Mouse (Mus musculus): ENCODE measurements around the gene Dab1. TPM values are rescaled to one million over a fixed set of nuclear protein-coding genes. Genes with fewer than 3 reads are reported as not detected.

Gene Dab1
- polyA plus RNA-seq, 1 experiment from 2014 or later = 0.77 TPM

DNA sequence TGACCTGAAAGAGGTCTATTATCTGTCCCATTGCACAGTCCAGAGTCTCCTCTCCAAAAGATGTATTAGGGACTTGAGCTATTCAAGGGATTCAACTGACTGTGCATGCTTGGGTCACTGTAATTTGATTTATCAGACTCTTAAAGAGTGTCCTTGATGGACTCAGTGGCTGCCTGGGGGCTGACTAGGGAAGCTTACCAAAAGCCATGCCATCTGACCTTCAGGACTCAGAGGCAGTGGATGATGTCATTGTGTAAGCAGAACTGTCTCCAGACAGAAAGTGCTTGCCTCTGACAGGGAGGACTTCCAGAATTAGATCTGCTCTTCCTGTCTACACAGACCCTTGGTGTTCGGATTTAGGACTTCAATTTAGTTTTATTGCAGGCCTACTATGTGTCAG, 627.3 kb downstream of the Dab1 start:
- DNase-seq (ENCODE audit: low spot score) = no peak

DNA sequence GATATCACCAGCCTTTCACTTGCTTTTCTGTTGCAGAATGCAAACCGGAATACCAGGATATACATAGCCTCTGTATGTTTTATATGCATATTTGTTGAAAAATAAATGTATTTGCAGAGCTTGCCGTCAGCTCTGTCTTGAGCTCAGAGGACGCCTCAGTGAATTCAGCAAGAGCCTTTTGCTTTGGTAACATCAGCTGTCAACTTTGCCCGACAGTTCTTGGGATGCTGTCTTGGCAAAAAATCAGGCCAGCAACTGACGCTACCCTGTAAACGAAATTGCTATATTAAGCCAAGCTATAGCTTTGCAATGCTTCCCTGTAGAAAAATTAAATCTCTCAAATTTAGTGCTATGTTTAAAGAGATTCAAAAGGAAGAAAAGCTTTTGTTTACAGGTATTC, 630.3 kb downstream of the Dab1 start:
- DNase-seq (ENCODE audit: low spot score) = no peak

DNA sequence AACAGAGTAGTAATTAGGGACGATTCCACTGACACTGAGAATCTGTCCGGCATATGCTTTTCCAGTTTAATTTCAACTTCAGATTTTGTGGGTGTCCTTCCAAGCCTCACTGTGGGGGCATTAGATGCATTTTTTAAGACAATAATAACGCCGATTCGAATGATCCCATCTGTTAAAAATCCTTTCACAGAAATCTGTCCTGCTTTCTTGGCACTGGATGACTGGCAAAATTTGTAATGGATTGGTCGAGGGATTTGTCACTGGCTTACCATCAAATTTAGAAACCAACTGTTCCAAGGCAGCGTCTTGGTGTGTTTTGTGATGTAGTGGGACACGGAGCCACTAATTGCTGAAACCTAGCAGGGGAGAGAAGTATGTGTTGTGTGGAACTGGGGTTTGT, 638.6 kb downstream of the Dab1 start:
- DNase-seq (ENCODE audit: low spot score) = no peak

DNA sequence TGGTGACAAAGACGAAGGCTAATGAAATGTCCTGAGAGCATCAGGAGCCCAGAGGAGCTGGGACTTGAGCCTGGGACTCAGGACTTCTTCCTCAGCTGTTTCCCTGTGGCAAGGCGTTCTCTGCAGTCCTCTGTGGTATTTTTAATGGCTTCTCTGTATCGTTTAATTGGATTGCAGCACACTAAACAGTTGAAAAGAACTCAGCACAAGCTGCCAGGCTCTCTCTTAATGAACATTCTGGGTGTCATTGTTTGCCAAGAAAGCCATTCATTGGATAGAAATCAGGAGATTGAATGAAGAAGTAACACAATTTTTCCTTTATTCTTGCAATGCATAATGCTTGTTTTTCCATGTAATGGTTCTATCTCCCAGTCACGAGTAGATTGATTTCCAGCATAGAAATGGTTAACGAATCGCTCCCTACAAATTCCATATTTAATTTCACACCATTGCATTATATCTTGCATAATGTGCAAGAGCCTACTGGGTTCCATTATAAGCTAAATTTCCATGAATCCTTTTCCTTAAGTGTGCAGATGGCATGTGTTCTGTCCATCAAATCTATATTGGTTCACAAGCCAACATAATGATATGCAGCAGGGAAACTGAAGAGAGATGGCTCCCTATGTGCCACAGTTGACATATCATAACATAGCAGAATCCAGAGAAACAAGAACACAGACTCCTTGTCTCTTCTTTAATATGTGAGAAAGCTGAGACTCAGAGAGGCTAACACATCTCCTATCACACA, 650.4 kb downstream of the Dab1 start:
- DNase-seq (ENCODE audit: low spot score) = no peak

DNA sequence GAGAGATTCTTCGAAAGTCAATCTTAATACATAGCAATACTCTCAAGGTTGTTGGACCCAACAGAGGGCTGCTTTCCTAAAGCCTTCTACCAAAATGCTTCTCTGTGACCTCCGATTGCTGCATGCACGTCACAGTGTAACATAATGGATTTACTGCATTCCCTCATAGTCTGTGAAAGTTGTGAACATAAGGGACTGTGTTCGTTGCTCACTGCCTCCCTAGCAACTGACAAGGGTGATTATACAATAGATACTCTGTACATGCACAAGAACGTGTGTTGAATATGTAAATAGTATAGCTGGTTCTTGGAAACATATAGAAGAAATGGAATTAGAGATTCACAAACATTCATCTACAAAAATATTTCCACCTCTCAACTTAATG, 651.0 kb downstream of the Dab1 start:
- DNase-seq (ENCODE audit: low spot score) = no peak

DNA sequence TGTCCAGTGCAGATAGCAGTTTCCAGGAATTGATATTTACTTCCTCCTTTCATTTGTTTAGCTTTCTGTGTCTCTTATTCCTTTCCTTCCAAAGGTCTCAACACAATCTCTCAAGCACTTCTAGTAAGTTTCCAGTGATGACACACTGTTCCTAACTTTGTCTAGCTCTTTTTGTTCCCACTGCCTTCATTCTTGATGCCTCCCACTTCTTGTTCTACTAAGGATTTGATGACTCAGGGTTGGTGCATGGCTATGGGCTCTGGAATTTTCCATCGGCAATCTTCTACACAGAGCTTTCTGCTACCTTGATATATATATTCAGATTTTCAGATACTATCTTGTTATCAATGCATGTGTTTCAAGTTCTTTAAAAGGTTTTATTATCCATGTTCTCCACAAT, 656.1 kb downstream of the Dab1 start:
- DNase-seq (ENCODE audit: low spot score) = no peak

DNA sequence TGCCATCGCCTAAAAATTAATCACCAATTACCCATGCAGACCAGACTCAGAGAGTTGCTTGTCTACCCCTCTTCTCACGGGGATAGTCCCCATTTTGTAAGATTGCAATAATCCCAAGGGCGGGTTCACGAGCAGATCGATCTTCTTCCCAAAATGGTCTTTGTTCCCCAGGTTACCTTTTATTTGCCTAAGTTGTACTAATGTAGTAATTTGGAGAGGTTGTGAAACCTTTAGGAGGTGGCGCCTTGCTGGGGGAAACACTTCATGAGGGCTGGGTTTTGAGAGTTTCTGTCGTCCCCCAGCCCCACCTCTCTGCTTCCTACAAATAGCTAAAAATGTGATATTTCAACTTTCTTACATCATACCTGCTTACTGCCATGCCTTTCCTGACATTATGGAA, 657.8 kb downstream of the Dab1 start:
- no peak for DNase-seq (ENCODE audit: low spot score)

DNA sequence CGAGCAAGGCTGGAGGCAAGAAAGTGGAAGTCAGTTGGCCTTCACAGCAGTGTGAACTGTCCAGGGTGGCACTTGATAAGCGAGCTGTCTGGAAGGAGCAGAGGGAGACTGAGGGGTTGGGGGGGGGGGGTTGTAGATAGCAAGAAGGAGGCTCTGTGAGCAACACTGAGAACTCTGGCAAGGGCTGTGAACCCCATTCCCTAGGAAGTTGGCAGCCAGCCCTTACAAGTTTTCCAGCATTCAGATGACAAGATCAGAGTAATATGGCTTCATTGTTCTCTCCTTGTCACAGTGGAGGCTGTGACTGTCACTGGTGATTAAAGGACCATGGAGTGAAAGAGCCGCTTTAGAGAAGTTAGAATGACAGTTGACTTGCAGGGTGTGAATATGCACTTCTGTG, 662.4 kb downstream of the Dab1 start:
- no peak for DNase-seq (ENCODE audit: low spot score)

DNA sequence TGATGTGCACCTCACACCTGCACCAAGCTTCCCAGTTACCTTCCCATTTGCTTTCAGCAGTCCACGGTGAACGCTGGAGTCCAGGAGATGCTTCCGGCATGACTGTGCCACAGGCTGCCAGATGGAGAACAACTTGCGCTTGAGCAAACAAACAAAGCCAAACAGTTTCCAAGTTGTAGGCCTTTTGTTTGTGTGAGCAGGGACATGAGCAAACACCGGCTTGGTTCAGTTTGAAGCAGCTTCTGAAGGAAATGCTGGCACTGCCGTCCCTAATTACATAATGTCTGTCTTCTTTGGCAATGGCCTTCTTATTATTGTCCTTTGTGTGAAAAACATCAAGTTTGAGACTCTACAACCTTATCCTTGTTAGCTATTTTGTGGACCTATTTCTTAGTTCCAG, 664.7 kb downstream of the Dab1 start:
- no peak for DNase-seq (ENCODE audit: low spot score)

DNA sequence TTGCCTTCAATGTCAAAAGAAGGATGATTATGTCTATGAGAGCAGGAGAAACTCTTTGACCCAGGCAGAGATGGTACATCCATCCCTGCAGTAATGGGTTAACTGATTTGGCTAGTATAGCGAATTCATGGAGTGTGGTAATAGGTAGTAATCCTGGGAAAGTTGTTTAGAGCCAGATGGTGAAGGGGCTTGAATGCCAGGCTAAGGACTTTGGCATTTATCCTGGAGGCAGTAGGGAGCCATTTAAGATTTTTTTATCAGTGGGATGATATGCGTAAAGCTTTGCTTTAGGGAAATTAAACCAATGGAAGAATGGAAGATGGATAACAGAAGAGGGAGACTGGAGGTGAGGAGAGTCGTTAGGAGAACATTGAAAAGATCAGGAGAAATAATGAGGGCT, 669.2 kb downstream of the Dab1 start:
- no peak for DNase-seq (ENCODE audit: low spot score)

DNA sequence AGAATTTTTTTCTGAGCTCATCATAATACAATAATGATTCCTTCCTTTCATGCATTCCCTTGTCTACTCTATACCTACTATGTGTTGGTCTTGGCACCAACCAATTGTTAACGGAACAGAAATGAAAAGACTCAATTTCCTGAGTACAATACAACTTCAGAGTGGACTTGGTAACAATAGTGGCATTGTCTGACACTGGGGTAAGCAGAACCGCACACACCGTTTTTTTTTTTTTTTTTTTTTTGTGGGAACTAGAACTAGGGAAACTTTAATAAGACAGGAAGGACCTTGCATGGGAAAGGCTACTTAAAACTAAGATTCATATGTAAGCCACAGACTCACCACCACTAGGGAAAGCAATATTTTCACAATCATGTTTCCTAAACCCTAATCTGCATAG, 682.6 kb downstream of the Dab1 start:
- DNase-seq (ENCODE audit: low spot score) = no peak

DNA sequence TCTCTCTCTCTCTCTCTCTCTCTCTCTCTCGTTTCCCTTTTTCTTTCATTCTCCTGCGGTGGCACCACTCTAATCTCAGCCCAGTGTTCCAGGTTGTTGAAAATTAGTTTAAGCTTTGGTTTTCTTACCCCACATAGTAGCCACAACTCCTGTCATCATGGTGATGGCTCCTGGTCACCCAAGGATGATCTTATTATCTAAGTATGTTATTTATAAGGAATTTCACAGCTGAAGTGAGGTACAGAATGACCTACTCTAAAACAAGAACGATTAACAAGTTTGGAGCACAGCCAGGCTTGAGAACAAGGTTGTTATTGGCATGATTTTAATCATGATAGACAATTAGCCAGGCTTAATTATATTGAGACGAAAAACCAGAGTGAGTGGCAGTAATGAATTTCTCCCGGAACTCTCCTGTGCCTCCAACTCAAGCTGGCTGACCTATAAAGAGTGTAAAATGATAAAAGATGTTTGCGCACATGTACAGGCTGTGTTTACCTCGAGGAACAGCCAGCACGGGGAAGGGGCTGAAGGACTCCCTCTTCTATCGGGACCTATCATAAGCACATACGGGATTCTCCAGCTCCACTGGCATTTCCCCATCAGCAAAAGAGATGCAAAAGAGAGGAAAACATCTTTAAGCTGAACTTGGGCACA, 684.0 kb downstream of the Dab1 start:
- no peak for DNase-seq (ENCODE audit: low spot score)

DNA sequence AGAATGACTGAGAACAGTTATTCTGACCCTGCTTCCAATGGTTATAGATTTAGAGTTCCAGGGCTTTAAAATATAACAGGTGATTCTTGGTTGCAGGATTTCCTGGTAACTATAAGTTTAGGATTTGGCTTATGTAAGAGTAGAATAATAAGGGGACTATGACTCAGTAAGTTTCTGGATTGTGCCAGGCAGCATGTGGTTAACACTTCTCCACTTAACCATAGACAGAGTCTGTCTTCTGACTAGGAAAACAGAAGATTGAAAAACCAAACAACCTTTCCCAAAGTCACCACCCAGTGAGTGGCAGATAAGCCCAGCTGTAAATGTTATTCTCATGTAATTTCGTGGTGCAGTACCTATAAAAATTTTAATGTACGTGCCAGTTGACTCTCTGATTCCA, 688.6 kb downstream of the Dab1 start:
- no peak for DNase-seq (ENCODE audit: low spot score)

DNA sequence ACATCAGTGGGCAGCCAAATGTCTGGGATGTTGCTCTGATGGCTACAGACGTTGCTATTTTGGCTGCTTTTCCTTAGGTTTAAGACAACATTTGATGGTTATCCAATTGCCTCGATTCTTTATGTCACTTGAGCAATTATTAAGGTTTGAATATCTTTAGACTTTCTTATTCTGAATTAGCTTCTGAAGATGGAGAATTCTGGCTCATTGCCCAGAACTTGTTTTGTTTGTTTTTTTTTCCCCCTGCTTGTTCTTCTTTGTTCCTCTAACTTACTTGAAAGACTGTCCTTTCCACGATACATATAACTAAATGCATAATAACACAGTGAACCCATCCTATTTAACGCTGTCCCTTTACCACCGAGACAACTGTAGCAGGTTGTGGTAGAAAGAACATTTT, 707.1 kb downstream of the Dab1 start:
- DNase-seq (ENCODE audit: low spot score) = no peak

DNA sequence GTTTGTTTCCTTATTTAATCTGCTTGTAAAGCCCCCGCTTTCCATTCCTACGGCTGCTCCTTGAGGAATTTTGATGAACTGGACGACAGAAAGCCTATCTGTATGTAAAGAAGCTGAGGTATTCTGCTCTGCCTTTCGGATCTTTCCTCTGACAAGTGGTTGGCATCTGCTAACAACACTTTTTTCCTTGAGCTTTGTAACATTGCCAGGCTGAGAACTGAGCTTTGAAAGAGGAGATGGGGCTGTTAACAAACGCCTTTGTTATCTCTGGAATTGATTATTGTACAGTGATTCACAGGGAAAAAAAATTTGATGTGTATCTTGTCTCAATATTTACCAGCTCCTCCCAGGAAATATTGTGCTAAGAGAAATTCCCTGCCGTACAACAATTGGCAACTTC, 712.7 kb downstream of the Dab1 start:
- DNase-seq (ENCODE audit: low spot score) = no peak

DNA sequence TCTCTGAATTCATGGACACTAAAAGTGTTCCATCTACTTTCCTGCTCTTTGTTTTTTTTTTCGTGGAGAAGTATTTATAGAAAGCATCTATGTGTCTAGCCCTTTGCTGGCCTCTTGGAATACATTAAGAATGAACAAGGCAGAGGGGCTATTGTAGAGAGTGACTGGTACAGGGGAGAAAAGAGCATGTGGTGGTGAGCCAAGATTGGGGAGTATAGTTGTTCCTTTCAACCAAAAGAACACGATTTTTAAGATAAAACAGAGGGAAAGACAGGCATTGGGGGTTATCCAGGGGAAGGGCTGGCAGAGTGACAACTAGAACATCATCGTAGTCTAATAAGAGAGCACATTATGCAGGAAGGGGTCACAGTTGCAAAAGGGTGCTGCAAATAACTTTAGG, 713.2 kb downstream of the Dab1 start:
- no peak for DNase-seq (ENCODE audit: low spot score)

DNA sequence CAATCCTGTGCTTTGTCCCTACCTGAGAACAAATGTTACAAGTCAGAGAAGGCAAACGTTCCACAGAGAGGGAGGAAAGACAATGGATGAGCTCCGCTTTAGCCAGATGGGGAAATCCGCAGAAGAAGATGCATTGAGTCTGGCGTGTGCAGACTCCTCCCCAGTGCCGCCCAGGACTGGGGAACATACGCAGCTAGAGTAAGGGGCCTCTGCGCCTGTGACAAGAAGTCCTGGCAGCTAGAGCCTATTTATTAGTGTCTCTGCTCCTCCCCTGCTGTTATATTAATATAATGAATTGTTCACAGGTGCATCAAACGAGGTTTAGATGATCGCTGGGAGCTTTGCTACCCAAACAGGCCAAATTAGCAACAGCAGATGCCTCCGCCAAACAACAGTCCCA, 718.1 kb downstream of the Dab1 start:
- no peak for DNase-seq (ENCODE audit: low spot score)

DNA sequence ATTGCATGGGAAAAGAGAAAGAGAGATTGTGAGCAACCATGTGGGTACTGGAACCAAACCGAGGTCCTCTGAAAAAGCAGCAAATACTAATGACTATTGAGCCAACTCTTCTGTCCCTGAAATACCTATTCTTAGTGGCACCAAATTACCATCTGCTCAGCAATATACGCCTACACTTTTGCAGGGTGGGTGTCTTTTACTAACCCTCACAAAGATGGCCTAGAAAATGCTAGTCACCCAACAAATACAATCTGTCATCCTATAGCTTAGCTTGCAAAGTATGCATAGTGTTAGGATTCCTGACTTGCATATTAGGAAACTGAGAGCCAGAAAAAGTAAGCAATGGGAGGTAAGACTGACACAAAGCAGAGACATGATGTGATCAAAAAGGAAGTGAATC, 719.2 kb downstream of the Dab1 start:
- DNase-seq (ENCODE audit: low spot score) = no peak

DNA sequence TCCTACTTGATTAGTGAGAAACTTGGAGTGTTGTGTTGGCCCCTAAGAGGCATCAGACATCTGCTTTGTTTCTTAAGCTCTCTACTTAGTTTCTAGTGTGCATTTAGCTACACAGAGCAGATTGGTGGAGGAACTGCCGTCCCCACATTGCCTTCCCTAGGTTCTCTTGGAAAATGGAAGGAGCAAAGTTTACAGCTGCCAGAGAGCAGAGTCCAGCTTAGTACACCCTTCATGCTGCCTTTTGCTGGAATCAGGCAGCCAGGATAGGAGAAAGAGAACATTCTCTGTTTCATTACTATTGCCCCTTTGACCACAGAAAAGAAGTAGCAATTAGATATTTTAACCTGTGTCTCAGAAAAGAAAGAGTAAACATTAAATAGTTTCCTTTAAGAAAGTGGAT, 742.2 kb downstream of the Dab1 start:
- DNase-seq (ENCODE audit: low spot score) = no peak

DNA sequence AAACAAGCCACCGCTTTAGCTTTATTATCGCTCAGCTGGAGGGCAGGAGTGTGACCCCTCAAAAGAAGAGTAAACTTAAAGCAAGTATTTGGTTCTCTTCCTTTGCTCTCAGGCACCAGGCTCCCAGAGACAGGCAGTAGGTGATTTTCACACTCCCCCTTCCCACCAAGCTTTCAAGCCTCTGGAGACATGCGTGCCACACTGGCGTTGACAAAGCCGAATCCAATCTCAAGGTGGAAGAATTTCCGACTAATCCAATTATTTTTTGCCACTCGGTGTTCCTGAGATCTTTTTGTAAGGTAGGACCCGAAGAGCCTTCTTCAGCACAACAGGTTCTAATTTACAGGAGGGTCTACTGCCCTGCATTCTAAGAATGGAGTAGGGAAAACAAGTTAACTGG, 747.3 kb downstream of the Dab1 start:
- DNase-seq (ENCODE audit: low spot score) = no peak

DNA sequence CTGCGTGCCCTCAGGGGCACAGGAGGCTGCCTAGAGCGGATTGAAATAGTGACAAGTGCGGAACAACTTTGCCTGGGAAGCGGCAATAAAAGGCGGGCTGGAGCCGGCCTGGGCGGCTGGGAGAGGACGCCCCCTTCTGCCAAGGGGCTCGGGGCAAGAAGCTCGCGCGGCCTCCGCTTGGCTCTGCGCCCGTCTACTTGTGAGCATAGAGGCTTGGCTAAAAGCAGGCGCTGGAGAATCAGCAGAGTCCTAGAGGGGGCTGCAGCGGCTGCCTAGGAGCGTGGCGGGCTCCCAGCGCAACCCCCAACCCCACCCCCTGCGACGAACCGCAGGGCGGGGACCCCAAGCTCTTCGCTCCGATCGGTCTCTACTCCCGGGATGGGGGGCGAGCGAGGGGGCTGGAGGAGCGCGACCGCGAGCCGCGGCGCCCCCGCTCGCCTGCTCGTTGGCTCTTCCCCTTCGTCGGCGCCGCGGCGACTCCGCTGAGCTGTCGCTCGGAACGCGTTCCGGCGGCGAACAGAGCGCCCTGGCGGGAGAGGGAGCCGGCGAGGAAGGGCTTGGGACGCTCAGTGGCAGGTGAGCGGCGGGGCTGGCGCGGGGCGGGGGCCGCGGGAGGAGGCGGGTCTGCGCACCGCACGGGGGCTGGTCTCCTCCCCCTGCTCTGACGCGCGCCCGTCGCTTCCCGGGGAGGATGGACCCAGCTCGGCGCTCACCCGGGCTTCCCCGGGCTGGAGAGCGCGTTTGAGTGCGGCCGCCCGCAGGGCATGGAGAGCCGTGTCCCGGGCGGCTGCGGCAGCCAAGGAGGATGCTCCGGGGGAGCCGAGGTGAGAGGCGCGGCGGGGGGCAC, 748.0 kb downstream of the Dab1 start:
- no peak for DNase-seq (ENCODE audit: low spot score)

DNA sequence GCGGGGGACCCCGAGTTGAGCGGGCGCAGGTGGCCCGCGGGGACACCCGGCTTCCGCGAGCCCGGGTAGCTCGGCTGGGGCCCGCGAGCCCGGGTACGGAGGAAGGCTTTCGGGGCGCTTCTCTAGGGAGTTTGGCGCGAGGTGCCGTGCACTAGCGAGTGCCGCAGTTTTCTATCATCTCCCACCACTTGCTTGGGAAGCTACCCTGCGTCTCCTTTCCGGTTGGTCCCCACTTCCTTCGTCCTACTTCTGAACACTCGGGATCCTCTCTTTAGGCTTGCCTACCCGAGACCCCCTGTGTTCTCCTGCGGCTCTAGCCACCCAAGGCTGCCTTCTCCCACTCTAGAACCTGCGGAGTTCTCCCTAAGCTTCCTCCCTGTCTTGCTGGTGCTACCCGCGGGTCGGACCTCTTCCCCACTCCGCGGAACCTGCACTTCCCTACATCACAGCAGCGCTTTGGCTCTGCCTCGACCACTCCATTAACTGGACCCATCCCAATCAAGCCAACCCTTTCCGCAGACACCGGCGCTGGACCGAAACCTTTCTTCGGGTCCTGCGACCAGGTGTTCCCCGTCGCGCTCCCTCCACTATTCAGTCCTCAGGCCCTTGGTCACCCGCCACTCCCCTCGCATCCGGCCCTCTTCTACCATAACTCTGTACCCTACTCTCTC, 748.7 kb downstream of the Dab1 start:
- no peak for DNase-seq (ENCODE audit: low spot score)

Measured in thymus, postnatal 0 days (tissue).